Mouse (Mus musculus) forebrain, embryonic 12.5 days (tissue): ENCODE data around the gene Dusp1. TPM values are rescaled to one million over a fixed set of nuclear protein-coding genes. Genes with fewer than 3 reads are reported as not detected.

Source experiments
- ATAC-seq: fragments of 200-750 bp; cut with Nextera tagmentation; 2 replicates; pipeline ENCODE4 v1.8.0; 2017; ENCODE audit warnings: moderate TSS enrichment; ENCODE audit not compliant: low FRiP score
- H3K27ac ChIP-seq: fragments of 300-500 bp; sonication (generic); 2 replicates; pipeline ENCODE4 v1.5.1; 2016; ENCODE audit warnings: mild to moderate bottlenecking
- H3K27me3 ChIP-seq: fragments of 300-500 bp; sonication (generic); 2 replicates; pipeline ENCODE4 v1.6.1; 2016; ENCODE audit warnings: mild to moderate bottlenecking
- H3K36me3 ChIP-seq: fragments of 300-500 bp; sonication (generic); replicated peaks from 2 replicates; pipeline ENCODE4 v1.6.1; 2016; ENCODE audit warnings: mild to moderate bottlenecking
- H3K4me1 ChIP-seq: fragments of 300-500 bp; sonication (generic); 2 replicates; pipeline ENCODE4 v1.6.1; 2016
- H3K4me2 ChIP-seq: fragments of 300-500 bp; sonication (generic); 2 replicates; pipeline ENCODE4 v1.6.1; 2016; ENCODE audit warnings: mild to moderate bottlenecking, moderate library complexity
- H3K4me3 ChIP-seq: fragments of 300-500 bp; sonication (generic); replicated peaks from 2 replicates; pipeline ENCODE4 v1.5.1; 2016; ENCODE audit warnings: mild to moderate bottlenecking
- H3K9ac ChIP-seq: fragments of 300-500 bp; sonication (generic); 2 replicates; pipeline ENCODE4 v1.6.1; 2016; ENCODE audit warnings: mild to moderate bottlenecking
- H3K9me3 ChIP-seq: fragments of 300-500 bp; sonication (generic); 2 replicates; pipeline ENCODE4 v1.6.1; 2016
- WGBS: fragments of 180-500 bp; shearing (Covaris S2); methylation state at CpG from one replicate; pipeline ENCODE4 v1.1.7; 2016; 5-methylcytosine and 5-hydroxymethylcytosine counted together
- polyA plus RNA-seq: library from polyadenylated mRNA; unstranded; fragments of >200 nt; fragmentation: Nextera tagmentation; extraction: Ambion mirVana; gene quantifications from 2 replicates; pipeline ENCODE4 v1.2.1, GENCODE M21; 2016

The Dusp1 gene
- polyA plus RNA-seq, 1 experiment from 2014 or later: 39.8 TPM

DNA sequence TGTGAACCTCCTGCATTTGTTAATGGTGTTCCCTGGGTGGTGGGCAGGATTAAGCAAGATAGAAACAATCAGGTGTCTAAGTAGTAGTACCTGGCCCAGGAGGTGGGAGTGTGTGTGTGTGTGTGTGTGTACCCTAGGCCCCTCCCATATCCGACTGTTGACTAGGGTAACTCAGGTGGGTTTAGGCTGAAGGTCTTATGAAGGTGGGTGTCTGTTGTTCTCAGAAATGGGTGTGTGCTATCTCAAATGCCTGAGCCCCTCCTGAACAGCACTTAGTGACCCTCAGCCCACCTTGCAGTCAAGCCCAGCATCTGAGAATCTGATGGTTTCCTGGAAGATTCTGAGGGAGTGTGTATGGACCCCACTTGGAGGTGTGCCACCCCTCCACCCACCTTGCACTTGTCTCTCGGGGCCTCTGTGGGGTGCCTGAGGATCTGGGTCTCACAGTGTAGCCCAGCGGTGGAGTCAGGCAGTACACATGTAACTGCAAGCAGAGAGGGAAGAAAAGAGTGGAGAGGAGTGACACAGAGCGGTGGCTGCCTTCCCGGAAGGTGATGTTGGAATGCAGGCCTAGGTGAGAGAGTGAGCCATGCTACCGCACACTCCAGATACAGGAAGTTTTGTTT is 35.0 kb upstream of the Dusp1 start:
- Histone ChIP-seq H3K4me1 (peaks cover 22% of the 10 kb centered on the region), H3K4me3 (no peak overlapping the region), H3K27ac (peak overlapping the region; percentile 65; the same call in 1 of the 2 replicates), H3K4me2 (no peak overlapping the region), H3K36me3 (peaks cover 15% of the 10 kb centered on the region; the same call in 1 of the 2 replicates), H3K27me3 (no peaks in the 10 kb centered on the region), H3K9me3 (no peaks in the 10 kb centered on the region), H3K9ac (no peak overlapping the region)
- 82% methylated on average over 6 of the region's 6 CpGs for WGBS
- ATAC-seq: no peak

DNA sequence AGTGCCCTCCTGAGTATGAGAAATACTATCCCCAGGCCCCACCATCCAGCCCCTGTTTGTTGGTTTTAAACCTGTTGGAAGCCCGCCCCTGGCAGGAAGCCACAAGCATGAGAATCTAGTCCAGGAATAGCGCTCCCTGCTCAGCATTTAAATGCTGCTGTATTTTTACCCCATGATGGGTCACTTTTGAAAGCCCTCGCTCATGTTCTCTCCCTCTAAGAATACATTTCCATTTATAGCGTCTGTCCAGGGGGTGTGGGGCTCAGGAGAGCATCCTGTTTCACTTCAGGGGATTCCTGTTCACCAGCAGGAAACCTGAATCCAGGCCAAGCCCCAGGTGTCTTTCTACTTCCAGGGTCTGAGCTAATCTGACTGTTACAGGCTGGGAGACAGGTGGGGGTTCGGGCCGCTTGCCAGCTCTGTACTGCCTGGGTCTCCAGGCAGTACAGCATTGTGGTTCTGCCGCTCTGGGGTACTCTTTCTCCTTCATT is 34.3 kb upstream of the Dusp1 start:
- ATAC-seq: no peak

GRCm38 (mm10) chr17:26595448-26596167 is 33.7 kb upstream of the Dusp1 start:
- H3K4me2 ChIP-seq: no peak overlapping the region
- peaks cover 20% of the 10 kb centered on the region; the same call in 1 of the 2 replicates for H3K36me3 ChIP-seq
- peaks cover 13% of the 10 kb centered on the region for H3K4me1 ChIP-seq
- no peak overlapping the region for H3K9ac ChIP-seq
- no peak for ATAC-seq
- H3K27ac ChIP-seq: peak overlapping the region; percentile 65; the same call in 1 of the 2 replicates
- no peaks in the 10 kb centered on the region for H3K27me3 ChIP-seq
- no peak overlapping the region for H3K4me3 ChIP-seq
- WGBS: 72% methylated on average over 7 of the region's 7 CpGs
- no peaks in the 10 kb centered on the region for H3K9me3 ChIP-seq

More for the DNA sequence above, 34.3 kb upstream of the Dusp1 start:
- Histone ChIP-seq H3K36me3 (peaks cover 18% of the 10 kb centered on the region; the same call in 1 of the 2 replicates), H3K27me3 (no peaks in the 10 kb centered on the region), H3K9ac (no peak overlapping the region), H3K4me1 (peaks cover 16% of the 10 kb centered on the region), H3K4me3 (no peak overlapping the region), H3K9me3 (no peaks in the 10 kb centered on the region), H3K4me2 (no peak overlapping the region), H3K27ac (peak overlapping the region; percentile 65)
- WGBS: 65% methylated on average over 7 of the region's 7 CpGs

- Histone ChIP-seq H3K4me1 (peaks cover 13% of the 10 kb centered on the region), H3K36me3 (peaks cover 22% of the 10 kb centered on the region; the same call in 1 of the 2 replicates), H3K27ac (0 out of 2 replicates have a peak overlapping the region, but pooled peaks have one; percentile 65), H3K9ac (no peak overlapping the region), H3K4me3 (no peak overlapping the region), H3K4me2 (no peak overlapping the region), H3K27me3 (no peaks in the 10 kb centered on the region), H3K9me3 (no peaks in the 10 kb centered on the region)
- no peak for ATAC-seq
- WGBS: 93% methylated on average over 7 of the region's 7 CpGs
These were observed 33.0 kb upstream of the Dusp1 start for GRCm38 (mm10) chr17:26594958-26595357.

- H3K4me3 ChIP-seq: no peak overlapping the region
- 90% methylated on average over 7 of the region's 7 CpGs for WGBS
- H3K27me3 ChIP-seq: no peaks in the 10 kb centered on the region
- peaks cover 9% of the 10 kb centered on the region for H3K4me1 ChIP-seq
- no peak overlapping the region for H3K27ac ChIP-seq
- ATAC-seq: no peak
- no peak overlapping the region for H3K4me2 ChIP-seq
- H3K9ac ChIP-seq: no peak overlapping the region
- H3K9me3 ChIP-seq: no peaks in the 10 kb centered on the region
- peaks cover 22% of the 10 kb centered on the region; the same call in 1 of the 2 replicates for H3K36me3 ChIP-seq
These were observed 32.2 kb upstream of the Dusp1 start for GRCm38 (mm10) chr17:26594171-26594570.

- H3K27me3 ChIP-seq: no peaks in the 10 kb centered on the region
- H3K4me2 ChIP-seq: no peak overlapping the region
- no peaks in the 10 kb centered on the region for H3K9me3 ChIP-seq
- peaks cover 9% of the 10 kb centered on the region for H3K4me1 ChIP-seq
- H3K27ac ChIP-seq: no peak overlapping the region
- WGBS: 90% methylated on average over 5 of the region's 5 CpGs
- no peak overlapping the region for H3K9ac ChIP-seq
- no peak for ATAC-seq
- H3K36me3 ChIP-seq: peaks cover 26% of the 10 kb centered on the region; the same call in 1 of the 2 replicates
- H3K4me3 ChIP-seq: no peak overlapping the region
These were observed 31.3 kb upstream of the Dusp1 start for GRCm38 (mm10) chr17:26593199-26593598.

DNA sequence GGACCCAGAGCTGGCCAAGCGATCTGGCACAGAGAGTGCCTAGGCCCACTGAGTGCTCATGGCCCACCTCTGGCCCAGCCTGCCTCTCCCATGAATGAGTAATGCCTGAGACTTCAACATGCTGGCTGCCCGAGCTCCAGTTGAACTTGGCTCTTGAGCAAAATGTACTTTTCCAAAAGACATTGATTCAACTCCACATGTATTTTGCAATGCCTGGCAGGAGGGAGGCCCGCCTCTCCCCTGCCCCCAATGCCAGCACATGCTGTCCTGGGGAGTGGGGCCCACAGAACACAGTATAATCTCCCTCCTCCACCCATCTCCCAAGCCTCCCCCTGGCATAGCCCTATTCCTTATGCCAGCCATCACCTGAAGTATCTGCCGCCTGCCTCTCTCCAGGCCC is 30.6 kb upstream of the Dusp1 start:
- Histone ChIP-seq H3K27me3 (no peaks in the 10 kb centered on the region), H3K36me3 (peaks cover 26% of the 10 kb centered on the region; the same call in 1 of the 2 replicates), H3K27ac (no peak overlapping the region), H3K4me2 (no peak overlapping the region), H3K4me3 (no peak overlapping the region), H3K9ac (no peak overlapping the region), H3K9me3 (no peaks in the 10 kb centered on the region), H3K4me1 (peaks cover 9% of the 10 kb centered on the region)
- no peak for ATAC-seq
- 91% methylated on average over 4 of the region's 4 CpGs for WGBS

DNA sequence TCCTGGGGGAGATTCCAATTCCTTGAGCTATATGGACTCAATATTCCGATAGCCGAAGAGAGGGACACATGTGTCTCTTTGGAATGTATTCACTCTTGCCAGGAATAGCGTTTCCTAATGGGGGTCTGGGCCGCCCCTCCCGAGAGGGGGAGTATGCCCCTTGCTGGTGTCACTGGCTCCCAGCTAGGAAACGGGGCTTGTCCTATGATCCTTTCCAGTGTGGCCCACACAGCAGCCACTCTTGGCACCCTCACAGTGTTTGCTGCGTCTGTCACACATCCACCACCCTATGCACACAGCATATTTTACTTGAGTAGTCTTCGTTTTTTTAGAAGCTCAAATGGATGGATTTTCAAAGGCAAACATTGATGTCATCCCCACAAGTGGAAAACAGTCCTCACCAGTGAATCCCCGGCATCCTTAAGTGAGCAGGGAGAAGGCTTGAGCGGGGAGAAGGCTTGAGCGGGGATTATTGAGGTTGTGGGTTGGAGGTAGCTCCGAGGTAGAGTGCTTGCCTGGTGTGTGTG is 26.1 kb upstream of the Dusp1 start:
- Histone ChIP-seq H3K9me3 (no peaks in the 10 kb centered on the region), H3K27ac (no peak overlapping the region), H3K4me1 (peaks cover 16% of the 10 kb centered on the region), H3K9ac (no peak overlapping the region), H3K27me3 (no peaks in the 10 kb centered on the region), H3K36me3 (peaks cover 26% of the 10 kb centered on the region), H3K4me3 (no peak overlapping the region), H3K4me2 (no peak overlapping the region)
- 93% methylated on average over 12 of the region's 12 CpGs for WGBS
- no peak for ATAC-seq

DNA sequence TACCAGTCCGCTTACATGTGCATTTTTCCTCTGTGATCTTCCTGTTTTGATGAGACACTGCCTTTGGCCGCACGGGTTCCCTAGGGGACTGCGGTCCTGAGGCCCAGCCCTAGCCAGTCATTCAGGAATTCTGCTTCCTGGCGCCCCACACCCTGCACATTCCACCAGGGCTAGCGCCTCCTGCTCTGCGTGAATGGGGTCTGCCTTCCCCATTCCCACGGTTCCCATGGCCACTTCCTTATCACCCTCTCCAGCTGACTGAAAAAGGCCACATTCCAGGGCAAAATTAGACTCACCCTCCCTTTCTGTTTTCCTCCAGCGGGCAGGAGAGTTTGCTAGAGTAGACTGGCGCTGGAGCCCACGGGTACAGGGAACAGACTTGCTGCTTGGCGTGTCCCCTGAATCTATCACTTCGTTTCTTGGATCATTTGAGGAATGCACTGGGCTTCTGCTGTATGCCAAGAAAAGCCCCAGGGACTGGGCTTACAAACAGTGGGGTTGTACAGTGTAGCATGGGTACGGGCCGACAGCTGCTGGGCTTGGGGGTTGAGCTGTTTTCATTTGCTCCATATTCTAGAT is 22.7 kb upstream of the Dusp1 start:
- ATAC-seq: no peak
- Histone ChIP-seq H3K4me3 (no peak overlapping the region), H3K4me1 (peaks cover 16% of the 10 kb centered on the region), H3K27me3 (no peaks in the 10 kb centered on the region), H3K9me3 (no peaks in the 10 kb centered on the region), H3K27ac (peak overlapping the region; percentile 26; the same call in 1 of the 2 replicates), H3K9ac (no peak overlapping the region), H3K36me3 (peaks cover 24% of the 10 kb centered on the region), H3K4me2 (no peak overlapping the region)
- 79% methylated on average over 15 of the region's 15 CpGs for WGBS

DNA sequence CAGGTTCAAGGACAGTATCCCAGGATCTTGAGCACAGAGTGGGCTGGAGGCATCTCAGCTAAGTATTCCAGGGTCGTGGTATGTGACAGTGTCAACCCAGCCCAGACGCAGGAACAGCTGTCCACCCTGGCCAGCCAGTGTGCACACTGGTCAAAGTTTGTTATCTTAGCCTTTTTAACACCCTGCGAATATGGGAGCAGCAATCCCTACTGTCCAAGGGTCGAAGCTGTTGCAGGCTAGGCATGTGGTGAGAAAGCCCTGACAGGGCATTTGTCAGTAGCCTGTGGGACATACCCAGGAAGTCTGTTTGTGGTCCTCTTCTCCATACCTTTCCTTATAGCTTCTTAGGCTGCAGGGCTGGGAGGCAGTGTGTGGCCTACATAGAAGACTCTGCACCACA is 22.1 kb upstream of the Dusp1 start:
- Histone ChIP-seq H3K4me2 (no peak overlapping the region), H3K36me3 (peaks cover 24% of the 10 kb centered on the region), H3K27me3 (no peaks in the 10 kb centered on the region), H3K9ac (no peak overlapping the region), H3K4me3 (no peak overlapping the region), H3K27ac (peak overlapping the region; percentile 26; the same call in 1 of the 2 replicates), H3K9me3 (no peaks in the 10 kb centered on the region), H3K4me1 (peaks cover 16% of the 10 kb centered on the region)
- WGBS: 89% methylated on average over 4 of the region's 4 CpGs
- no peak for ATAC-seq

GRCm38 (mm10) chr17:26583606-26584005 is 21.7 kb upstream of the Dusp1 start:
- Histone ChIP-seq H3K4me2 (no peak overlapping the region), H3K36me3 (peaks cover 23% of the 10 kb centered on the region), H3K27ac (peak overlapping the region; percentile 26; the same call in 1 of the 2 replicates), H3K4me1 (peaks cover 16% of the 10 kb centered on the region), H3K9me3 (no peaks in the 10 kb centered on the region), H3K27me3 (no peaks in the 10 kb centered on the region), H3K4me3 (no peak overlapping the region), H3K9ac (no peak overlapping the region)
- ATAC-seq: no peak
- WGBS: 94% methylated on average over 6 of the region's 6 CpGs

GRCm38 (mm10) chr17:26583056-26583455 is 21.1 kb upstream of the Dusp1 start:
- Histone ChIP-seq H3K9me3 (no peaks in the 10 kb centered on the region), H3K4me2 (no peak overlapping the region), H3K27me3 (no peaks in the 10 kb centered on the region), H3K4me1 (peaks cover 16% of the 10 kb centered on the region), H3K36me3 (peaks cover 27% of the 10 kb centered on the region), H3K9ac (no peak overlapping the region), H3K4me3 (no peak overlapping the region), H3K27ac (no peak overlapping the region)
- no peak for ATAC-seq
- 94% methylated on average over 9 of the region's 9 CpGs for WGBS
